Mouse (Mus musculus): Measurements from ENCODE around the gene Gm10715. TPM values are rescaled to one million over a fixed set of nuclear protein-coding genes. Genes with fewer than 3 reads are reported as not detected.
"Not testable (repeated sequence)": the region's sequence is repeated elsewhere in the genome, so short reads cannot be mapped to it uniquely, and the experiment has no call there.

Gm10715 gene
- polyA plus RNA-seq, 1 experiment from 2014 or later = not detected

- H3K27me3 ChIP-seq; H3K27ac ChIP-seq; H3K9ac ChIP-seq; H3K4me3 ChIP-seq; H3K4me1 ChIP-seq; H3K4me2 ChIP-seq; H3K9me3 ChIP-seq; H3K36me3 ChIP-seq; ATAC-seq (ENCODE audit: insufficient number of reproducible peaks, insufficient read depth, low FRiP score, low TSS enrichment, low read depth): not testable (repeated sequence)
- whole genome bisulfite sequencing = 68% methylated on average over 9 of the region's 9 CpGs
These were observed 9.9 kb upstream of the Gm10715 start for GRCm38 (mm10) chr9:3026741-3027140.

- H3K27ac ChIP-seq; H3K4me1 ChIP-seq; H3K9me3 ChIP-seq; H3K9ac ChIP-seq; H3K36me3 ChIP-seq; H3K4me3 ChIP-seq; ATAC-seq (ENCODE audit: insufficient number of reproducible peaks, insufficient read depth, low FRiP score, low TSS enrichment, low read depth); H3K4me2 ChIP-seq; H3K27me3 ChIP-seq: not testable (repeated sequence)
- WGBS = 70% methylated on average over 9 of the region's 9 CpGs
These were observed 9.5 kb upstream of the Gm10715 start for GRCm38 (mm10) chr9:3027200-3027599.

GRCm38 (mm10) chr9:3029276-3030000 is 7.2 kb upstream of the Gm10715 start:
- not testable (repeated sequence) for H3K4me3 ChIP-seq; ATAC-seq (ENCODE audit: insufficient number of reproducible peaks, insufficient read depth, low FRiP score, low TSS enrichment, low read depth); H3K9me3 ChIP-seq; H3K27me3 ChIP-seq; H3K4me2 ChIP-seq; H3K36me3 ChIP-seq; H3K27ac ChIP-seq; H3K9ac ChIP-seq; H3K4me1 ChIP-seq
- 68% methylated on average over 14 of the region's 16 CpGs for WGBS

DNA sequence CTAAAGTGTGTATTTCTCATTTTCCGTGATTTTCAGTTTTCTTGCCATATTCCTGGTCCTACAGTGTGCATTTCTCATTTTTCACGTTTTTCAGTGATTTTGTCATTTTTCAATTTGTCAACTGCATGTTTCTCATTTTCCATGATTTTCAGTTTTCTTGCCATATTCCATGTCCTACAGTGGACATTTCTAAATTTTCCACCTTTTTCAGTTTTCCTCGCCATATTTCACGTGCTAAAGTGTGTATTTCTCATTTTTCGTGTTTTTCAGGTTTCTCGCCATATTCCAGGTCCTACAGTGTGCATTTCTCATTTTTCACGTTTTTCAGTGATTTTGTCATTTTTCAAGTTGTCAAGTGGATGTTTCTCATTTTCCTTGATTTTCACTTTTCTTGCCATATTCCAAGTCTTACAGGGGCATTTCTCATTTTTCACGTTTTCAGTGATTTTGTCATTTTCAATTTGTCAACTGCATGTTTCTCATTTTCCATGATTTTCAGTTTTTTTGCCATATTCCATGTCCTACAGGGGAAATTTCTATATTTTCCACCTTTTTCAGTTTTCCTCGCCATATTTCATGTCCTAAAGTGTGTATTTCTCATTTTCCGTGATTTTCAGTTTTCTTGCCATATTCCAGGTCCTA is 5.9 kb upstream of the Gm10715 start:
- H3K4me1 ChIP-seq; H3K27ac ChIP-seq; ATAC-seq (ENCODE audit: insufficient number of reproducible peaks, insufficient read depth, low FRiP score, low TSS enrichment, low read depth); H3K4me2 ChIP-seq; H3K9me3 ChIP-seq; H3K27me3 ChIP-seq; H3K4me3 ChIP-seq; H3K36me3 ChIP-seq; H3K9ac ChIP-seq: not testable (repeated sequence)
- WGBS = 66% methylated on average over 3 of the region's 10 CpGs

DNA sequence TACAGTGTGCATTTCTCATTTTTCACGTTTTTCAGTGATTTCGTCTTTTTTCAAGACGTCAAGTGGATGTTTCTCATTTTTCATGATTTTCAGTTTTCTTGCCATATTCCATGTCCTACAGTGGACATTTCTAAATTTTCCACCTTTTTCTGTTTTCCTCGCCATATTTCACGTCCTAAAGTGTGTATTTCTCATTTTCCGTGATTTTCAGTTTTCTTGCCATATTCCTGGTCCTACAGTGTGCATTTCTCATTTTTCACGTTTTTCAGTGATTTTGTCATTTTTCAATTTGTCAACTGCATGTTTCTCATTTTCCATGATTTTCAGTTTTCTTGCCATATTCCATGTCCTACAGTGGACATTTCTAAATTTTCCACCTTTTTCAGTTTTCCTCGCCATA is 2.4 kb upstream of the Gm10715 start, which contains the start of gene Gm17535:
TSS of gene Gm17535 (plus strand) at position 301 of the 400 bp plus-strand sequence.
- not testable (repeated sequence) for H3K36me3 ChIP-seq; H3K4me3 ChIP-seq; H3K27ac ChIP-seq; H3K4me2 ChIP-seq; H3K9ac ChIP-seq; ATAC-seq (ENCODE audit: insufficient number of reproducible peaks, insufficient read depth, low FRiP score, low TSS enrichment, low read depth); H3K4me1 ChIP-seq; H3K27me3 ChIP-seq; H3K9me3 ChIP-seq
- 47% methylated on average over 1 of the region's 8 CpGs for WGBS

DNA sequence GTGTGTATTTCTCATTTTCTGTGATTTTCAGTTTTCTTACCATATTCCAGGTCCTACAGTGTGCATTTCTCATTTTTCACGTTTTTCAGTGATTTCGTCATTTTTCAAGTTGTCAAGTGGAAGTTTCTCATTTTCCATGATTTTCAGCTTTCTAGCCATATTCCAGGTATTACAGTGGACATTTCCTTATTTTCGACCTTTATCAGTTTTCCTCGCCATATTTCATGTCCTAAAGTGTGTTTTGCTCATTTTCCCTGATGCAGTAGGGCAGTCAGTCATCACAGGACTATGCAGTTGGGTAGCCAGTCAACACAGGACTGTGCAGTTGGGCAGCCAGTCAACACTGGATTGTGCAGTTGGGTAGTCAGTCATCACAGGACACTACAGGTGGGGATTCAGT is 1.5 kb downstream of the Gm10715 start:
- H3K4me3 ChIP-seq; H3K9ac ChIP-seq; H3K4me1 ChIP-seq; H3K27ac ChIP-seq; H3K27me3 ChIP-seq; H3K4me2 ChIP-seq; H3K9me3 ChIP-seq; H3K36me3 ChIP-seq; ATAC-seq (ENCODE audit: insufficient number of reproducible peaks, insufficient read depth, low FRiP score, low TSS enrichment, low read depth): not testable (repeated sequence)
- WGBS = 65% methylated on average over 4 of the region's 4 CpGs

Small RNAs within 50 kb of the gene (microRNA-seq; reads per million reads assigned to microRNA genes)
- gene Mir101c = not detected

Other genes with a start within 250 kb of the Gm10715 start
- gene Gm10722, start 36.0 kb upstream of the Gm10715 start, polyA plus RNA-seq (2015; fragmentation: Nextera tagmentation; extraction: Ambion mirVana) = not detected in 2 replicates
- gene Gm11168, start 33.5 kb upstream of the Gm10715 start, polyA plus RNA-seq (2015; fragmentation: Nextera tagmentation; extraction: Ambion mirVana) = not detected in 2 replicates
- not detected in 2 replicates for gene Gm10721, start 23.7 kb upstream of the Gm10715 start, polyA plus RNA-seq (2015; fragmentation: Nextera tagmentation; extraction: Ambion mirVana)
- not detected in 2 replicates for gene Gm10720, start 21.2 kb upstream of the Gm10715 start, polyA plus RNA-seq (2015; fragmentation: Nextera tagmentation; extraction: Ambion mirVana)
- not detected in 2 replicates for gene Gm10719, start 19.5 kb upstream of the Gm10715 start, polyA plus RNA-seq (2015; fragmentation: Nextera tagmentation; extraction: Ambion mirVana)
- 1.5 TPM in 1 of 2 replicates, not detected in the other for gene Gm10718, start 13.3 kb upstream of the Gm10715 start, polyA plus RNA-seq (2015; fragmentation: Nextera tagmentation; extraction: Ambion mirVana)
- not detected in 2 replicates for gene Gm10717, start 11.5 kb upstream of the Gm10715 start, polyA plus RNA-seq (2015; fragmentation: Nextera tagmentation; extraction: Ambion mirVana)
- gene Gm17535, start 2.3 kb upstream of the Gm10715 start, polyA plus RNA-seq (2015; fragmentation: Nextera tagmentation; extraction: Ambion mirVana) = not detected in 2 replicates

All from embryonic facial prominence, embryonic 13.5 days (tissue).